Mouse (Mus musculus): ENCODE results near the gene Ramac. TPM values are rescaled to one million over a fixed set of nuclear protein-coding genes. Genes with fewer than 3 reads are reported as not detected.

Ramac gene
- polyA plus RNA-seq, 1 experiment from 2014 or later, result 134 TPM

DNA sequence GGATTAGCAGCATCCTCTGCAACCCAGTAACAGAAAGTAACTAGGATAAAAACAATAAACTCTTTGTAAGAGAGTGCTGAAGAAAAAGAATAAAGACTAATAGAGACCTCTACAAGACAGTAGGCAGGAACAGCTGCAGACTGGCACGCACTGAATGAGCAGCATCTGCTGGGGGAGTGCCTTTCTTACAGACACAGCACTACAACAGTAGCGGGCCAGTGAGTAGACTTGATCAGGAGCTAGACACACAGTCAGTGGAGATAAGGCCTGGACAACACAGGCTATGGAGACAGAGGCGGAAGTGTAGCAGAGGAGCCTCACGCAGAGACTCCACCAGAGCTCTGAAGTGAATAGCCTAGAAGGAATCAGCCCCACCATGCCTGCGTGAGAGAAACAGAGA is 43.3 kb downstream of the Ramac start:
- Histone ChIP-seq H3K27me3 (no peaks in the 10 kb centered on the region), H3K4me1 (replicated peaks) (peaks cover 5% of the 10 kb centered on the region), H3K9ac (no peak overlapping the region), H3K27ac (peak overlapping the region; percentile 37; the same call in 1 of the 2 replicates), H3K36me3 (peaks cover 5% of the 10 kb centered on the region), H3K4me3 (no peak overlapping the region), H3K4me2 (no peak overlapping the region), H3K9me3 (no peaks in the 10 kb centered on the region)
- no peak for ATAC-seq (ENCODE audit: low FRiP score)
- WGBS, result 67% methylated on average over 5 of the region's 5 CpGs

Other genes starting within 250 kb of the Ramac start
- gene Fsd2, start 196.0 kb upstream of the Ramac start, polyA plus RNA-seq (2015; fragmentation: Nextera tagmentation; extraction: Ambion mirVana), result 0.09 and 0.25 TPM in 2 replicates
- 6.2 TPM in 2 replicates for gene Whamm, start 191.7 kb upstream of the Ramac start, polyA plus RNA-seq (2015; fragmentation: Nextera tagmentation; extraction: Ambion mirVana)
- gene Homer2, start 55.4 kb upstream of the Ramac start, polyA plus RNA-seq (2015; fragmentation: Nextera tagmentation; extraction: Ambion mirVana), result 20.6 and 27.0 TPM in 2 replicates
- 52.7 and 53.5 TPM in 2 replicates for gene 3110040N11Rik, start 26.6 kb downstream of the Ramac start, polyA plus RNA-seq (2015; fragmentation: Nextera tagmentation; extraction: Ambion mirVana)
- gene Btbd1, start 66.5 kb downstream of the Ramac start, polyA plus RNA-seq (2015; fragmentation: Nextera tagmentation; extraction: Ambion mirVana), result 87.2 and 95.1 TPM in 2 replicates
- not detected in 2 replicates for gene Gm10160, start 92.9 kb downstream of the Ramac start, polyA plus RNA-seq (2015; fragmentation: Nextera tagmentation; extraction: Ambion mirVana)
- 10.1 and 11.2 TPM in 2 replicates for gene Tm6sf1, start 96.1 kb downstream of the Ramac start, polyA plus RNA-seq (2015; fragmentation: Nextera tagmentation; extraction: Ambion mirVana)
- gene Hdgfl3, start 171.5 kb downstream of the Ramac start, polyA plus RNA-seq (2015; fragmentation: Nextera tagmentation; extraction: Ambion mirVana), result 61.4 and 62.5 TPM in 2 replicates
- gene Bnc1, start 229.4 kb downstream of the Ramac start, polyA plus RNA-seq (2015; fragmentation: Nextera tagmentation; extraction: Ambion mirVana), result 0.47 and 0.49 TPM in 2 replicates

Data from hindbrain, embryonic 13.5 days (tissue).